Mouse (Mus musculus) cortical plate, adult 2 months (tissue): ENCODE data around the gene Zc3h7b. TPM values are rescaled to one million over a fixed set of nuclear protein-coding genes. Genes with fewer than 3 reads are reported as not detected.

ENCODE experiments used
- H3K27ac ChIP-seq: fragments of 200-500 bp; 2 replicates; pipeline ENCODE4 v1.5.1; 2012; ENCODE audit warnings: low read length, control low read depth, inconsistent platforms; ENCODE audit not compliant: insufficient read depth
- H3K4me1 ChIP-seq: fragments of 200-500 bp; 2 replicates; pipeline ENCODE4 v1.6.1; 2011; ENCODE audit warnings: low read length; ENCODE audit not compliant: control insufficient read depth, insufficient read depth
- H3K4me3 ChIP-seq: fragments of 200-500 bp; 2 replicates; pipeline ENCODE4 v1.5.1; 2011; ENCODE audit warnings: mild to moderate bottlenecking, low read length, control low read depth; ENCODE audit not compliant: insufficient read depth
- CTCF ChIP-seq: fragments of 200-500 bp; IDR thresholded peaks from 2 replicates; pipeline ENCODE4 v1.5.1; 2011; ENCODE audit warnings: mild to moderate bottlenecking, control low read depth, low read length; ENCODE audit not compliant: insufficient read depth; ENCODE audit errors: extremely low read depth
- POLR2A ChIP-seq: fragments of 200-500 bp; IDR thresholded peaks from 2 replicates; pipeline ENCODE4 v1.6.1; 2011; ENCODE audit warnings: mild to moderate bottlenecking, low read length, control low read depth; ENCODE audit not compliant: insufficient read depth; ENCODE audit errors: extremely low read depth
- polyA plus RNA-seq: library from polyadenylated mRNA; depleted of rRNA; stranded (reverse); fragments of >200 nt; gene quantifications from 2 replicates; pipeline ENCODE4 v1.2.3, GENCODE M21; 2012; rRNA removed

The Zc3h7b gene
- polyA plus RNA-seq, 1 experiment = 89.7 TPM

- Histone ChIP-seq H3K27ac (peak overlapping the region; percentile 96), H3K4me1 (peaks cover 8% of the 10 kb centered on the region), H3K4me3 (peak overlapping the region; percentile 21)
- no peak for TF ChIP-seq CTCF
- TF ChIP-seq POLR2A = peak; percentile 87
Measured at GRCm38 (mm10) chr15:81836124-81836821, 91.4 kb downstream of the Zc3h7b start.

DNA sequence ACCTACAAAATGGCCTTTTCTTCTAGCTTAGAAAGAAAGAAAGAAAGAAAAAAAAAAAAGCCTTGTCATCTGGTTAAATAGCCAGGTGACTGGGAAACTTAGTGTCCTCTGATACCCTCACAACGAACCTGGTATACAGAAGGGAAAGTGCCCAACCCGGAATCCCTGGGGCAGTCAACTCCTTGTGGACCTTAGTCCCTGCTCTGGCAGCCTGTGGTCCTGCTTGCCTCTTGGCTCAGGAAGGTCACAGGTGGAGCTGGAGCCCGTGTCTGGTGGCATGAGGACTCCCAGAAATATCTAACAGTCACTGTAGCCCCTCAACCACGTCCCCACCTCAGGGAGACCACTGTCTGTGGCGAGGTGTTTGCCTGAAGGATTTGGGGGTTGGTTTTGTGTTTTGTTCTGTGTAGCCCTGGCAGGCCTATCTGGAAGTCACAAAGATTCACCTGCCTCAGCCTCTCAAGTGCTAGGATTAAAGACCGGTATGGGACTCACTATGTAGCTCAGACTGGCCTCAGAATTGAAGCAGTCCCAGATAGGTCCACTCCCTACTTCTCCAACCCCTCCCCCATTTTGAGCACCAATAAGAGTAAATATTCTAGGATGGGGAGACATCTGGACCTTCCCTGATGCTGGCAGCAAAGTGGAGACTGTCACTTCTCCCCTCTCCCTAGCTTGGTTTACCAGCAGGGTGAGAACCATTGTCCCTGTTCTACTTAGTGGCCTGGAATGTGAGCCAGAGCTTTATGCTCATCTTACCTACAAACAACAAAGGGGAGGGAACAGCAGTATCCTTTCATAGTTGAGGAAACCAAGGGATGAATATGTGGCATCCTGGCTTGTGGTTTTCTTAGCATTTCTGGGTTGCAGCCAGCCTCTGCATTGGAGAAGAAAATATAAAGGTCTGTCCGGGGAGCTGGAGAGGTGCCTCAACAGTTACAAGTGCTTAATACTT, 92.4 kb downstream of the Zc3h7b start:
- Histone ChIP-seq H3K4me1 (peaks cover 8% of the 10 kb centered on the region), H3K27ac (peak overlapping the region; percentile 96), H3K4me3 (no peak overlapping the region)
- no peak for TF ChIP-seq CTCF
- TF ChIP-seq POLR2A = no peak

DNA sequence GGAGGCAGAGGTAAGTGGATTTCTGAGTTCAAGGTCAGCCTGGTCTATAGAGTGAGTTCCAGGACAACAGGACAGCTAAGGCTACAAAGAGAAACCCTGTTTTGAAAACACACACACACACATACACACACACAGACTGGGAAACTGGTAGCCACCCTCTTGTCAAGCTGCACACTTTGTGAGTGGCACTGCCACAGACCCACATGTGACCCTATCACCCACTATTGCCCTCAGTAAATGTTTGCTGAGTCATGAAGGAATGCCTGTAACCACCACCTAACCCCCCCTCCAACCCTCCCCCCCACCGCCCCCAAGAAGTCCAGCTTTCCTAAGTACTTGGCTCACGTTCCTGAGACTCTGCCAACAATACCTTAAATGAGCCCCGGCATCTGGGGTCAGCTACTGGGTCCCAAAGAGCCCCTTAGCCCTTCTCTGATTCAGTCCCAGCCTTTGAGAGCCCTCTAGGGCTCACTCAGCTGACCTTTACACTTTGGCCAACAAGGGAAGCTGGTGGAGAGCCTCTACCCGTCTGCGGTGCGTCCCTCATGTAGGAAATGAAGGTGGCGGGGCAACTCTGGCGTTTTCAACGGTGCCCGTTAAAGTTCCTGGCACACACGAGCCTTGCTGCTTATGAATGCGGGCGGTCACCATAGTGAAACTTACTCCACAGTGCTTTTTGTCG, 93.8 kb downstream of the Zc3h7b start:
- Histone ChIP-seq H3K27ac (peak overlapping the region; percentile 76; the same call in 1 of the 2 replicates), H3K4me1 (peaks cover 8% of the 10 kb centered on the region), H3K4me3 (no peak overlapping the region)
- TF ChIP-seq CTCF = no peak
- TF ChIP-seq POLR2A = no peak

DNA sequence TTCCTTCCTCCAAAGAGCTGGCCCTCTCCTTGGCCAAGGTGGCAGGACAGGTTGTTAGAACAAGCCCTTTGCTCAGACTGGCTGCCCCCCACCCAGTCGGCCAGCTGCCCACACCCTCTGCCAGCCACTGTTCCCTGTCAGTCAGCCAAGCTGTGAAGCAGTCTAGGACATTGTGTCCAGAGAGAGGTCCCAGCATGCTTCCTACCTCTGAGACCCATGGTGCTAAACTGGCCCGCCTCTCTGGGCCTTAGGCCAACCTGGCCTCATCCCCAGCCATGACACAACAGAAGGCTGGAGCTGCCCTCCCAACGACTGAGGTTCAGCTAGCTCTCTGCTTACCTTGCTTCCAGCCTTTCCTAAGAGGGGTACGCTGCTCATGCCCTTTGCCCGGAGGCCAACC, 94.8 kb downstream of the Zc3h7b start:
- Histone ChIP-seq H3K27ac (peak overlapping the region; percentile 75), H3K4me1 (peaks cover 8% of the 10 kb centered on the region), H3K4me3 (no peak overlapping the region)
- TF ChIP-seq POLR2A (peak; percentile 41; the same call in 1 of the 2 replicates), CTCF (no peak)

DNA sequence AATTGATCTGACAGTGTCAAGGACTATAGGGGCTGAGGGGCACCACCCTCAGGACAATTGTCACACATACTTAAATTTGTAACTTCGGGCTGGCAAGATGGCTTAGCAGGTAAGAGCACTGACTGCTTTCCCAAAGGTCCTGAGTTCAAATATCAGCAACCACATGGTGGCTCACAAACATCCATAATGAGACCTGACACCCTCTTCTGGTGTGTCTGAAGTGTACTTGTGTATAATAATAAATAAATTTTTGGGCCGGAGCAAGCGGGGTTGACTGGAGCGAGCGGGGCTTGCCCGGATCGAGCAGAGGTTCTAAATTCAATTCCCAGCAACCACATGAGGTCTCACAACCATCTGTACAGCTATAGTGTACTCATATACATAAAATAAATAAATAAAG, 95.4 kb downstream of the Zc3h7b start:
- no peak overlapping the region for H3K4me3 ChIP-seq
- TF ChIP-seq CTCF (no peak), POLR2A (no peak)
- H3K4me1 ChIP-seq = peaks cover 8% of the 10 kb centered on the region
- H3K27ac ChIP-seq = peak overlapping the region; percentile 6; the same call in 1 of the 2 replicates

DNA sequence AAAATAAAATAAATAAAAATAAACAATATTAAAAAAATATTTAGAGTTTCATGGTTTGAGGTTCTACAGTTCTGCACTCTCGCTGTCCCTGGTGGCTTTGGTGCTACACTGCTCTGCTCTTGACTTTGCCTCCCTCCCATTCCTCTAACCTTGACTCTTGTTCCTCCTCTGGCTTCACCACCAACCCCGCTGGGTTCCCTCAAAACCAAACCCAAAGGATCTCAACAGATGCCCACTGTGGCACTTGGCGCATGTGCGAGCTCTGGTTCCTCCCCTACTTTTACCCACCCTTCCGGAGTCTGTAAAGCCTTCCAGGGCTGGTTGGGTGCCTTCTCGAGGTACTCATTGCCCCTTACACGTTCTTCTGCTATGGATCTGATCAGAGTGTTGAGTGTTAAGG, 97.4 kb downstream of the Zc3h7b start:
- TF ChIP-seq POLR2A = no peak
- no peak for TF ChIP-seq CTCF
- Histone ChIP-seq H3K4me3 (no peak overlapping the region), H3K27ac (no peak overlapping the region), H3K4me1 (peaks cover 5% of the 10 kb centered on the region)

GRCm38 (mm10) chr15:81845033-81845625, 100.3 kb downstream of the Zc3h7b start:
- TF ChIP-seq CTCF = no peak
- TF ChIP-seq POLR2A = no peak
- Histone ChIP-seq H3K27ac (no peak overlapping the region), H3K4me1 (no peaks in the 10 kb centered on the region), H3K4me3 (no peak overlapping the region)

- TF ChIP-seq POLR2A (no peak), CTCF (no peak)
- H3K27ac ChIP-seq = no peak overlapping the region
- no peaks in the 10 kb centered on the region for H3K4me1 ChIP-seq
- H3K4me3 ChIP-seq = no peak overlapping the region
Measured at GRCm38 (mm10) chr15:81845724-81846123, 100.9 kb downstream of the Zc3h7b start.

Other genes starting within 250 kb of the Zc3h7b start
- gene Ep300, start 159.7 kb upstream of the Zc3h7b start, polyA plus RNA-seq = 27.5 and 28.8 TPM in 2 replicates
- 29.6 and 32.7 TPM in 2 replicates for gene L3mbtl2, start 81.2 kb upstream of the Zc3h7b start, polyA plus RNA-seq
- 22.3 and 23.6 TPM in 2 replicates for gene Chadl, start 47.8 kb upstream of the Zc3h7b start, polyA plus RNA-seq
- 151 and 154 TPM in 2 replicates for gene Rangap1, start 473 bp downstream of the Zc3h7b start, polyA plus RNA-seq
- 318 and 326 TPM in 2 replicates for gene Tef, start 57.4 kb downstream of the Zc3h7b start, polyA plus RNA-seq
- gene Tob2, start 113.7 kb downstream of the Zc3h7b start, polyA plus RNA-seq = 19.9 and 21.0 TPM in 2 replicates
- 53.3 and 57.7 TPM in 2 replicates for gene Phf5a, start 126.9 kb downstream of the Zc3h7b start, polyA plus RNA-seq
- gene Aco2, start 127.3 kb downstream of the Zc3h7b start, polyA plus RNA-seq = 533 and 545 TPM in 2 replicates
- 61.5 and 63.0 TPM in 2 replicates for gene Polr3h, start 181.2 kb downstream of the Zc3h7b start, polyA plus RNA-seq
- gene Csdc2, start 191.7 kb downstream of the Zc3h7b start, polyA plus RNA-seq = 111 and 115 TPM in 2 replicates
- 294 and 300 TPM in 2 replicates for gene Pmm1, start 215.9 kb downstream of the Zc3h7b start, polyA plus RNA-seq
- not detected in 2 replicates for gene 1700029P11Rik, start 235.5 kb downstream of the Zc3h7b start, polyA plus RNA-seq
- gene Xrcc6, start 242.8 kb downstream of the Zc3h7b start, polyA plus RNA-seq = 23.5 and 27.4 TPM in 2 replicates